Mouse (Mus musculus) thymus, postnatal 0 days (tissue): ENCODE results near the gene Bcar3. TPM values are rescaled to one million over a fixed set of nuclear protein-coding genes. Genes with fewer than 3 reads are reported as not detected.

Experiments used
- DNase-seq: peaks from one replicate; pipeline ENCODE4 v3.0.0-alpha.2; 2015; ENCODE audit warnings: low spot score
- microRNA counts: library from miRNA; unstranded; fragments of <30 nt; microRNA quantifications from one replicate; lab custom pipeline; 2015
- microRNA-seq: library from miRNA; unstranded; fragments of <30 nt; microRNA quantifications from one replicate; pipeline ENCODE4, GENCODE M21; 2016; ENCODE audit warnings: borderline number of aligned reads
- polyA plus RNA-seq: library from polyadenylated mRNA; unstranded; fragments of >200 nt; fragmentation: Nextera tagmentation; extraction: Ambion mirVana; gene quantifications from 2 replicates; pipeline ENCODE4 v1.2.1, GENCODE M21; 2015

The Bcar3 gene
- polyA plus RNA-seq, 1 experiment from 2014 or later, result 4.5 TPM

DNA sequence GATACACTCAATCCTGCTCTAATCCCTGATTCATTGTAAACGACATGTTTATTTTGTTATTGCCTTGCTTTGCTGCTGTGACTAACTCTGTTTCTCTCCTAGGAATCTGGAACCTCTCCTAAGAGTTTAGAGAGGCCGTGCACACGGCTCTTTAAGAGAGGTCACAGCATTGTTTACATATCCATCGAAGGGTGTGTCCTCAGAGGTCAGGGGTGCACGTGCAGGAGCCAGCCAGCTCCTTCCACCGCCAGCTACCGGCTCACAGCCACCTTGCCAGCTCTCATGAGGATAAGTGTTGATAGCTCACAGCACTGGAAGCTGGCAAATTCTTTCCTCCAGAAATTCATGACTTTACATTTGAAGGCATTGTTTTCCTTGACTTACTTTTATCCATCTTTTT lies 271.3 kb downstream of the Bcar3 start:
- DNase-seq, result no peak

DNA sequence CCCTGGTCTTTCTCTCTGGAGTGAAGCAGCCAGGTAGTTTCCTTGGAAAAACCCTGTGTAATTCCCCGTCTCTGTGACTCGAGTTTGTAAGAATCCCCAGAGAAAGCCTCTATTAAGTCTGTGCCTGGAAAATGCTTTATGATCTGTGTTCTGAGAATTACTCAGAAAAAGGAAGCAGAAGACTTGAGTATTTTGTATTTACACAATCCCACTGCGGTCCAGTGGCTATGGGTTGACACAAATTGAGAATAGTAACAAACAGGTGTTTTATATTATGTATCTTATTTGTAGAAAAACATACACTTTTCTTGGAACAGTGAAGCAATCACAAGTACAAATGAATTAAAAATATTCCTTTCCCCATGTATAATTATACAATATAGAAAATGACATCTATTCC lies 272.2 kb downstream of the Bcar3 start:
- no peak for DNase-seq

DNA sequence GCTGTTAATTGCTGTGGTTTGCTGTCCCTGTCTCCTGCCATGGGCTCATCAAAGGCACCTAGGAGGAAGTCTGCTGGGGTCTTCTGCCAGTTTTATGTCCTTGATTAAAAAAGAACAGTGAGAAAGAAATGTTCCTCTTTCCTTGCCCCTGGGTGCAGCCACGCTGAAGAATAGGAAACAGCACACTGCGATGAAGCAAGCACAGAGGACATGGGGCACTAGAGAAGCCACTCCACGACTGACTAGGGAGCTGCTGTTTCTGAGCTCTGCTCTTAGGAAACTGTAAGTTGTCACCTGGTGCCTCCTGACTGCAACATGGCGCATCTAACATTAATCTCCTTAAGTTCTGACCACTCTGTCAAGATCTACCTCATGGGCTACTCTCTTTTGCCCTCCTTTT lies 272.6 kb downstream of the Bcar3 start:
- no peak for DNase-seq

- DNase-seq, result no peak
Observed at GRCm38 (mm10) chr3:122573426-122574286, 279.7 kb downstream of the Bcar3 start.

DNA sequence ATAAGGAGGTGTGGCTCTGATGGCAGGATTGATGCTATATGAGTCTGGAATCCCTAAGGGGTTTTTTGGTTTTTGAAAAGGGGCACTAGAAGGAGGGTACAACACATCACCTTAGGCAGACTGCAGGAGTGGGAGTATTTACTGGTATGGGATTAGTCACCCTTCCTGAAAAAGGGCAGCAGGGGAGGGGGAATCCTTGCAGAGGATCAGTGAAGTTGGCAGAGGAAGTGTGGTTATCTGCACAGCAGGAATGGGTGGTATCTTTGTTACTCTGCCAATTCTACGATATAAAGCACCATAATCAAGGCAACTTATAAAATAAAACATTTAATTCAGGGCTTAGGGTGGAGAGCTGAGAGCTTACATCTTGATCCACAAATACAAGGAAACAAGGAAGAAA lies 281.0 kb downstream of the Bcar3 start:
- DNase-seq, result no peak

DNA sequence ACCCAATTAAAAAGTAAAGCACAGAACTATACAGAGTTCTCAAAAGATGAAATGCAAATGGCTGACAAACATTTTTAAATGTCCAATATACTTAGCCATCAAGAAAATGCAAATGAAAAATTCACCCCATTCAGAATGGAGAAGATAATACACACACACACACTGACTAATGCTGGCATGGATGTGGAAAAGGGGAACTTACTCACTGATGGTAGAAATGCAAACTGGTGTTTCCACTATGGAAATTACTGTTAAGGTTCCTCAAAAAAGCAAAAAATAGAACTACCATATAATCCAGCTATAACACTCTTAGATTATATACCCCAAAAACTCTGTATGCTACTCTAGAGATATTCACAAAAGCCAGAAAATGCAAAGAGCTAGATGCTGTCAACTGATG lies 283.4 kb downstream of the Bcar3 start:
- DNase-seq, result no peak

MicroRNA genes within 50 kb of the gene (microRNA counts, 519-probe panel; counts per million panel counts)
- microRNA mmu-miR-760 (lab: Ali Mortazavi, UCI), result 473 counts per million, percentile 71 among the panel's probes with 10 or more counts

Small RNA genes within 50 kb of the gene (microRNA-seq; reads per million reads assigned to microRNA genes)
- gene Mir760 (12.1 reads per million, percentile 20 among the genes with 10 or more reads in this experiment), gene Mir7657 (not detected)

Other genes starting within 250 kb of the Bcar3 start
- 0.18 and 0.42 TPM in 2 replicates for gene Abca4, start 249.7 kb upstream of the Bcar3 start, polyA plus RNA-seq
- gene Gclm, start 48.6 kb upstream of the Bcar3 start, polyA plus RNA-seq, result 53.6 and 63.7 TPM in 2 replicates
- 68.5 and 71.5 TPM in 2 replicates for gene Dnttip2, start 19.7 kb upstream of the Bcar3 start, polyA plus RNA-seq